Mouse (Mus musculus) layer of hippocampus, adult 9-11 months (tissue): ENCODE measurements around the gene Ssh2.
"Not testable (repeated sequence)": the region's sequence is repeated elsewhere in the genome, so short reads cannot be mapped to it uniquely, and the experiment has no call there.

Experiments used
- DNase-seq: peaks from one replicate; pipeline ENCODE4 v3.0.0; 2022

Ssh2 gene

GRCm38 (mm10) chr11:77349698-77350097 lies 133.6 kb downstream of the Ssh2 start:
- DNase-seq = no peak

- DNase-seq = no peak
Measured at GRCm38 (mm10) chr11:77355055-77355454, 139.0 kb downstream of the Ssh2 start.

- DNase-seq = no peak
Measured at GRCm38 (mm10) chr11:77357839-77358238, 141.8 kb downstream of the Ssh2 start.

- DNase-seq = no peak
Measured at GRCm38 (mm10) chr11:77363476-77363875, 147.4 kb downstream of the Ssh2 start.

- DNase-seq = no peak
Measured at GRCm38 (mm10) chr11:77364376-77364775, 148.3 kb downstream of the Ssh2 start.

GRCm38 (mm10) chr11:77365706-77366386 lies 149.8 kb downstream of the Ssh2 start:
- no peak for DNase-seq

- DNase-seq = no peak
Measured at GRCm38 (mm10) chr11:77367541-77368270, 151.6 kb downstream of the Ssh2 start.

GRCm38 (mm10) chr11:77369188-77369840 lies 153.2 kb downstream of the Ssh2 start:
- no peak for DNase-seq

- DNase-seq = no peak
Measured at GRCm38 (mm10) chr11:77369841-77370191, 153.7 kb downstream of the Ssh2 start.

- no peak for DNase-seq
Measured at GRCm38 (mm10) chr11:77371088-77371487, 155.0 kb downstream of the Ssh2 start.

GRCm38 (mm10) chr11:77371696-77372095 lies 155.6 kb downstream of the Ssh2 start:
- DNase-seq = no peak

GRCm38 (mm10) chr11:77372196-77372904 lies 156.3 kb downstream of the Ssh2 start:
- peak; percentile 69 for DNase-seq

GRCm38 (mm10) chr11:77378622-77379021 lies 162.5 kb downstream of the Ssh2 start:
- DNase-seq = no peak

GRCm38 (mm10) chr11:77381174-77381573 lies 165.1 kb downstream of the Ssh2 start:
- DNase-seq = no peak

- no peak for DNase-seq
Measured at GRCm38 (mm10) chr11:77384151-77384550, 168.1 kb downstream of the Ssh2 start.

GRCm38 (mm10) chr11:77385706-77386690 lies 169.9 kb downstream of the Ssh2 start:
- peak; percentile 89 for DNase-seq

- not testable (repeated sequence) for DNase-seq
Measured at GRCm38 (mm10) chr11:77388197-77388596, 172.1 kb downstream of the Ssh2 start.

GRCm38 (mm10) chr11:77395539-77395938 lies 179.5 kb downstream of the Ssh2 start:
- no peak for DNase-seq

GRCm38 (mm10) chr11:77402508-77402907 lies 186.4 kb downstream of the Ssh2 start:
- DNase-seq = no peak

- no peak for DNase-seq
Measured at GRCm38 (mm10) chr11:77406329-77406728, 190.2 kb downstream of the Ssh2 start.

GRCm38 (mm10) chr11:77409879-77410278 lies 193.8 kb downstream of the Ssh2 start:
- peak; percentile 56 for DNase-seq

GRCm38 (mm10) chr11:77411284-77411683 lies 195.2 kb downstream of the Ssh2 start:
- no peak for DNase-seq
